Mouse (Mus musculus) ES-Bruce4 (cell line): ENCODE measurements around the gene Chit1. TPM values are rescaled to one million over a fixed set of nuclear protein-coding genes. Genes with fewer than 3 reads are reported as not detected.
A peak's percentile ranks its signal among the peaks of the same experiment; 100 is the strongest.

Experiments
- H3K27ac ChIP-seq: 2 replicates; pipeline ENCODE4 v1.5.1; 2012; ENCODE audit warnings: low read length, inconsistent platforms; ENCODE audit not compliant: insufficient read depth
- H3K27me3 ChIP-seq: 2 replicates; pipeline ENCODE4 v1.6.1; 2012; ENCODE audit warnings: mild to moderate bottlenecking, low read length, inconsistent platforms; ENCODE audit not compliant: control insufficient read depth, poor library complexity, insufficient read depth, severe bottlenecking
- H3K36me3 ChIP-seq: 2 replicates; pipeline ENCODE4 v1.6.1; 2012; ENCODE audit warnings: inconsistent platforms, mild to moderate bottlenecking, low read length, moderate library complexity; ENCODE audit not compliant: control insufficient read depth, poor library complexity, insufficient read depth, severe bottlenecking
- H3K4me1 ChIP-seq: one replicate; pipeline ENCODE4 v1.8.1; 2011; ENCODE audit warnings: low read length; ENCODE audit not compliant: control insufficient read depth, insufficient read depth
- H3K4me3 ChIP-seq: 2 replicates; pipeline ENCODE4 v1.5.1; 2011; ENCODE audit warnings: low read depth, mild to moderate bottlenecking, low read length
- H3K9ac ChIP-seq: 2 replicates; pipeline ENCODE4 v1.6.1; 2012; ENCODE audit warnings: low read depth, mild to moderate bottlenecking, inconsistent platforms; ENCODE audit not compliant: poor library complexity, severe bottlenecking
- H3K9me3 ChIP-seq: replicated peaks from 2 replicates; pipeline ENCODE4 v1.6.1; 2012; ENCODE audit warnings: mild to moderate bottlenecking, low read length, inconsistent platforms; ENCODE audit not compliant: control insufficient read depth, poor library complexity, insufficient read depth, severe bottlenecking
- CTCF ChIP-seq: IDR thresholded peaks from one replicate; pipeline ENCODE4 v1.8.1; 2011; ENCODE audit warnings: low read depth, low read length
- EP300 ChIP-seq: IDR thresholded peaks from 2 replicates; pipeline ENCODE4 v1.6.1; 2011; ENCODE audit warnings: low read depth, low read length; ENCODE audit not compliant: insufficient read depth
- POLR2A ChIP-seq: IDR thresholded peaks from one replicate; pipeline ENCODE4 v1.8.1; 2011; ENCODE audit warnings: low read length; ENCODE audit not compliant: insufficient read depth
- polyA plus RNA-seq: library from polyadenylated mRNA; stranded (reverse); fragments of >200 nt; gene quantifications from 2 replicates; pipeline ENCODE4 v1.2.4, GENCODE M21; 2011; ENCODE audit warnings: low read depth; ENCODE audit not compliant: missing spikeins, insufficient read depth, insufficient read length

Gene Chit1
- polyA plus RNA-seq, 1 experiment: not detected

DNA sequence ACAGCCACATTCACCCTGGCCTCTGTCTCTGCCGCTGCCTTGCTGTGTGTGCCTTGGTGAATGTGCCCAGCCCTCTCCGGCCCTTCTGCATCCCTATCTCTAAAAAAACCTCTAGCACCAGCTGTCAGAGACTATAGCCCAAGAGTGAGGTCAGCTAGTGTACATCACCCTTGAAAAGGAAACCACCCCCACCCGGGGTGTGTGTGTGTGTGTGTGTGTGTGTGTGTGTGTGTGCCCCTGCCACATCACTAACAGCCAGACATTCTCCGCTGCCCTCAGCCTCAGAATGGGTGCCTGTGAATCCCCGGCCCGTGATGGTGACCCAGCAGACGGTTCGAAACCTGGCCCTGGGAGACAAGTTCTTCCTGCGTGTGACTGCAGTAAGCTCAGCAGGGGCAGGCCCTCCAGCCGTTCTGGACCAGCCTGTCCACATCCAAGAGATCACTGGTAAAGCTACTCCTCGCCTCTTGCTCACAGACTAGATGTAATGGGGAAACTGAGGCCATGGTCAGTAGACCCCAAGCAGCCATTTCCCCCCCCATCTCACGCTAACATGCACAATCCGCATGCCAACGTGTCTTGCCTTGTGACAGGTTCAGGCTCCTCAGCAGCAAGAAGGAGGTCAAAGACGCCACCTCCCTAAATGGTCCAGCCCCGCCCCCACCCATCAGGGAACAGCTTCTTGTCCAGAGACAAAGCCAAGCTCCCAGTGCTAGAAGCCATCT, 83.4 kb downstream of the Chit1 start:
- Histone ChIP-seq H3K36me3 (no peaks in the 10 kb centered on the region), H3K27ac (no peak overlapping the region), H3K9ac (no peak overlapping the region), H3K4me3 (no peak overlapping the region), H3K4me1 (peaks cover 15% of the 10 kb centered on the region), H3K27me3 (no peaks in the 10 kb centered on the region), H3K9me3 (no peaks in the 10 kb centered on the region)
- no peak for TF ChIP-seq EP300
- no peak for TF ChIP-seq CTCF
- no peak for TF ChIP-seq POLR2A

DNA sequence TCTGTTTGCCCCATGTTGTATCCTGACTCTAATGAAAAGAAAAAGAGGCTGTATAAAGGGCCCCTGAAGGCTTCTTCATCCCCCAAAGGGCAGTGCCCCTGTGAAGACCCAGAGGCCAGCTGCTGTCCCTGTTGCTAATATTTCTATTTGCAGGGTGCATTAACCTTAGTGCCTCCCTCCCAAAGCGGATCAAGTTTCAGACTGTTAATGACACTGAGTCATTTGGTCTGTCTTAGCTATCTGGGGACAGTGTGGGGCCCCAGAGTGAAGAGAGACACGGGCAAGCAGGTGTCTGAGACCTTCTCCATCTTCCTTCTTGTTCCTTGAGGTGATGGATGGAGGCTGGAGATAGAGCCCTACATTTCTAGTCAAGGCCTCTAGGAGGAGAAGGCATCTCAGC, 84.1 kb downstream of the Chit1 start:
- TF ChIP-seq CTCF: no peak
- TF ChIP-seq POLR2A: no peak
- no peak for TF ChIP-seq EP300
- Histone ChIP-seq H3K9ac (no peak overlapping the region), H3K9me3 (no peaks in the 10 kb centered on the region), H3K4me3 (no peak overlapping the region), H3K27ac (no peak overlapping the region), H3K36me3 (no peaks in the 10 kb centered on the region), H3K4me1 (peaks cover 13% of the 10 kb centered on the region), H3K27me3 (no peaks in the 10 kb centered on the region)

DNA sequence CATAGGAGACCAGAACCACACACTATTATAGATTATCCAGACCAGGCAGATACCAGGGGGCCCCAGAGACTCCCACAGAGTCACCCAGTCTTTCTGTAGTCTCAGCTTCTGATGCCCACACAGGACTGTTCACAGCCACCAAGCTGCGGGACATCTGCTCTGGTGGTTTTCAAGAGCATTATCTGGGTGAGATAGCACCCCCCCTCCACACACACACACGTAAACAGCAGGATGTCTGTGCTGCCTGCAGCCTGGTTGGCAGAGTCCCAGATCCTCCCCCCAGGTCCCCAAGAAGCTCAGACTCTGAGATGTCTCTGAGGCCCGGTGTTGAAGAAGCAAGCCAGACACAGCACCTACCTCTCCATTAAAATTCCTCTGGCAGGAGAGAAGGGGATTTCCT, 84.5 kb downstream of the Chit1 start:
- no peaks in the 10 kb centered on the region for H3K36me3 ChIP-seq
- no peak overlapping the region for H3K27ac ChIP-seq
- no peak for TF ChIP-seq CTCF
- no peak for TF ChIP-seq POLR2A
- TF ChIP-seq EP300: no peak
- no peaks in the 10 kb centered on the region for H3K27me3 ChIP-seq
- no peak overlapping the region for H3K4me3 ChIP-seq
- H3K9me3 ChIP-seq: no peaks in the 10 kb centered on the region
- H3K4me1 ChIP-seq: peaks cover 13% of the 10 kb centered on the region
- no peak overlapping the region for H3K9ac ChIP-seq

DNA sequence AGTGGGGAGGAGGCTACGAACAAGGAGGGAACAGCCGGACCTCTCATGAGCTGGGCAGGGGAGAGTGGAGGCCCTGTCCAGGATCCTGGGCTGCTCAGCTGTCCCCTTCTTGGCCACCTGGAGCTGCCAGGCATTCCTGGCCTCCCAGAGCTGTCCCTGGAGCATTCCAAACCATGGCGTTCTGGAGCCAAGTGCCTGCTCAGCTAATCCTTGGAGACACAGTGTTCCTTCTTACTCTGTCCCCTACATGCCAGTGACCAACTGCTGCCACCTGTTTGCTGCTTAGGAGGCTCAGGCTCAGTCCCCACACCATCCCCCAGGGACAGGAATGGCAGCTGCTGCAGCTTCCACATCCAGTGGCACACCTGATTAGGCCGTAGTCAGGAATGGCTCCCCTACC, 84.9 kb downstream of the Chit1 start:
- Histone ChIP-seq H3K9me3 (no peaks in the 10 kb centered on the region), H3K4me1 (peaks cover 13% of the 10 kb centered on the region), H3K4me3 (no peak overlapping the region), H3K27ac (no peak overlapping the region), H3K27me3 (no peaks in the 10 kb centered on the region), H3K36me3 (no peaks in the 10 kb centered on the region), H3K9ac (no peak overlapping the region)
- TF ChIP-seq CTCF (no peak), POLR2A (no peak), EP300 (no peak)

DNA sequence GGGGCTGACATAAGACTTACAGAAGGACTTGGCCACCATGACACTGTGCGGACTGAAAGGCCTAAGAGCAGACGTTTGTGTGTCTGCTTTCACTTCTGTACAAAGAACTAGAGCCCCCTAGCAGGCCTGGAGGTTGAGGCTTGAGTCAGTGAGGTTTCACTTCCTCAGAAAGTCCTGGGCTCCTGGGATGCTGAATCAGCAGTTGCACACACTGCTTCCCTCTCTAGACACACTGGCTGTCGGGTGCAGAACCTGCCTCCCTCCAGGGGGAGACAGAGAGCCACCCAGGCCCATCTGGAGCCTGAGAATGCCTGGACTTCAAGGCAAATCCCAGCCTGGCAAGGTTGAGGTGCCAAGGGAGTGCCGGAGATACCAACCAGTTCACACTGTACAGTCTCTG, 85.3 kb downstream of the Chit1 start:
- TF ChIP-seq POLR2A (no peak), EP300 (no peak), CTCF (peak; percentile 44)
- Histone ChIP-seq H3K36me3 (no peaks in the 10 kb centered on the region), H3K27ac (no peak overlapping the region), H3K4me1 (peaks cover 13% of the 10 kb centered on the region), H3K9ac (no peak overlapping the region), H3K4me3 (no peak overlapping the region), H3K9me3 (no peaks in the 10 kb centered on the region), H3K27me3 (no peaks in the 10 kb centered on the region)

DNA sequence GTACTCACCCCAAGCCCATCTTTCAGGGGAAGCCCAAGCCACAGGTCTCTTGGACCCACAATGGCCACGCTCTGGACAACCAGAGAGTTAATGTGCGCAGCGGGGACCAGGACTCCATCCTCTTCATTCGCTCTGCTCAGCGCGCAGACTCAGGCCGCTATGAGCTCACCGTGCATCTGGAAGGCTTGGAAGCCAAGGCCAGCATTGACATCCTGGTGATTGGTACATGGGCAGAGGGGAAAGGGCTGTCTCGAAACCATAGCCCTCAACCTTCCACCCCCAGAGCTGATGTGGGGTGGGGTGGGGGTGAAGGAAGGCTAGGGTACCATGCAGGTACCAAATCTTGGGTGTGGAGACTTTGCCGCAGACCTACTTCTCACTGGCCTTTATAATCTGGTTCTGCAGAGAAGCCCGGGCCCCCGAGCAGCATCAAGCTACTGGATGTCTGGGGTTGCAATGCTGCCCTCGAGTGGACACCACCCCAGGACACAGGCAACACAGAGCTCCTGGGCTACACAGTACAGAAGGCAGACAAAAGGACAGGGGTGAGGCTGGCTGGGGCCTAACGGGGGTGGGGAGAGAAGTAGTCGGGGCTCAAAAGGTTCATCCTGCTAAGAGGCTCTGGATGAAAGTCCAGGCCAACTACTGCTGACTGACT, 86.4 kb downstream of the Chit1 start:
- no peak overlapping the region for H3K4me3 ChIP-seq
- no peak overlapping the region for H3K27ac ChIP-seq
- TF ChIP-seq CTCF (peak; percentile 11), POLR2A (no peak), EP300 (no peak)
- H3K9me3 ChIP-seq: no peaks in the 10 kb centered on the region
- no peak overlapping the region for H3K9ac ChIP-seq
- H3K27me3 ChIP-seq: no peaks in the 10 kb centered on the region
- peaks cover 13% of the 10 kb centered on the region for H3K4me1 ChIP-seq
- H3K36me3 ChIP-seq: no peaks in the 10 kb centered on the region
